ENCODE assay signal across 25 mouse cellular contexts in genomic region chr13:111294965-111295494, GRCm38 (mm10). TPM values are rescaled to one million over a fixed set of nuclear protein-coding genes. Genes with fewer than 3 reads are reported as not detected.
A peak's percentile ranks its signal among the peaks of the same experiment; 100 is the strongest.
DNase-seq lines count a peak whose midpoint lies in the region; ATAC-seq and TF ChIP-seq lines count a peak whose summit lies in the region.
"Had no signal": no experiment of that assay in that cellular context is flagged by ENCODE, and none has a peak within 500 bp of the region (broad histone marks: within the 10 kb centered on the region; RNA-seq: fewer than 3 reads in every experiment).

No protein-coding gene starts in this region.

- peaks cover 20 to 27% of the 10 kb centered on the region in 2 experiments for H3K4me1 ChIP-seq in heart, embryonic 14.5 days (ENCODE audit: control insufficient read depth in 2 of 2, insufficient read depth in 2 of 2, low read length in 2 of 2)
- peaks cover 6% of the 10 kb centered on the region for H3K4me1 ChIP-seq in heart, adult 2 months (ENCODE audit: control insufficient read depth, insufficient read depth, low read length)
- no peaks in the 10 kb centered on the region for H3K4me1 ChIP-seq in liver, embryonic 16.5 days (ENCODE audit: control insufficient read depth, low read depth, low read length)
- peaks cover 21% of the 10 kb centered on the region for H3K4me1 ChIP-seq in intestine, embryonic 16.5 days (ENCODE audit: control insufficient read depth, insufficient read depth, low read length)
- H3K4me1 ChIP-seq: liver, embryonic 15.5 days had no signal

- 40% methylated on average over 4 of the region's 4 CpGs for whole genome bisulfite sequencing in heart, embryonic 14.5 days
- 65% methylated on average over 4 of the region's 4 CpGs for WGBS in heart, adult 2 months
- 49% methylated on average over 4 of the region's 4 CpGs for WGBS in liver, embryonic 16.5 days (ENCODE audit: insufficient replicate concordance)
- 44% methylated on average over 4 of the region's 4 CpGs for WGBS in intestine, embryonic 16.5 days

- H3K79me2 ChIP-seq in heart, adult 2 months (replicated peaks; ENCODE audit: control insufficient read depth, insufficient read depth, low read length) = no peaks in the 10 kb centered on the region

- no peak overlapping the region for H3K4me3 ChIP-seq in heart, embryonic 14.5 days (ENCODE audit: control insufficient read depth in 1 of 2, insufficient read depth in 1 of 2, low read depth in 1 of 2, low read length in 2 of 2)
- H3K4me3 ChIP-seq in heart, adult 2 months = no peak overlapping the region
- no peak overlapping the region for H3K4me3 ChIP-seq in liver, embryonic 16.5 days (ENCODE audit: low read depth, low read length)
- H3K4me3 ChIP-seq in intestine, embryonic 16.5 days (ENCODE audit: low read length) = no peak overlapping the region
- H3K4me3 ChIP-seq in left cerebral cortex, adult 2 months = no peak overlapping the region
- H3K4me3 ChIP-seq: embryonic facial prominence, embryonic 13.5 days; forebrain, embryonic 15.5 days; liver, embryonic 15.5 days; neural tube, embryonic 13.5 days had no signal

- no peaks in the 10 kb centered on the region for H3K36me3 ChIP-seq in heart, embryonic 14.5 days (ENCODE audit: control insufficient read depth, insufficient read depth, low read length)
- H3K36me3 ChIP-seq in heart, adult 2 months (ENCODE audit: control insufficient read depth, insufficient read depth, low read length) = no peaks in the 10 kb centered on the region
- no peaks in the 10 kb centered on the region for H3K36me3 ChIP-seq in liver, embryonic 16.5 days (ENCODE audit: control insufficient read depth, insufficient read depth)
- no peaks in the 10 kb centered on the region for H3K36me3 ChIP-seq in intestine, embryonic 16.5 days (ENCODE audit: control insufficient read depth, insufficient read depth, low read length)
- H3K36me3 ChIP-seq: embryonic facial prominence, embryonic 13.5 days; forebrain, embryonic 15.5 days; liver, embryonic 15.5 days; neural tube, embryonic 13.5 days had no signal

- H3K27ac ChIP-seq in heart, embryonic 14.5 days (replicated peaks in 1 of 2; ENCODE audit: control insufficient read depth in 1 of 2, insufficient read depth in 1 of 2, low read depth in 2 of 2, low read length in 2 of 2) = peak overlapping the region; percentile 46 to 68; a peak in 3 of 4 replicates
- no peak overlapping the region for H3K27ac ChIP-seq in heart, adult 2 months
- H3K27ac ChIP-seq in liver, embryonic 16.5 days (ENCODE audit: low read length) = no peak overlapping the region
- no peak overlapping the region for H3K27ac ChIP-seq in intestine, embryonic 16.5 days (ENCODE audit: low read length)
- no peak overlapping the region for H3K27ac ChIP-seq in left cerebral cortex, adult 2 months
- H3K27ac ChIP-seq: embryonic facial prominence, embryonic 13.5 days; forebrain, embryonic 15.5 days; liver, embryonic 15.5 days; neural tube, embryonic 13.5 days had no signal

- intact Hi-C loops in heart, adult 2 months (cut with DNase I) = no loop called here
- intact Hi-C loops in left cerebral cortex, adult 2 months (cut with DNase I) = no loop called here

- no peak for TF ChIP-seq POLR2A in heart, adult 2 months (IDR thresholded peaks at IDR 0.05; ENCODE audit: insufficient read depth, low read depth, low read length)

- peak; percentile 1 for DNase-seq in embryo, embryonic 10 days (ENCODE audit: low spot score)
- no peak for DNase-seq in embryo, embryonic 10.5 days (ENCODE audit: low spot score)
- no peak for DNase-seq in heart, adult 2 months
- no peak for DNase-seq in liver
- no peak for DNase-seq in left cerebral cortex, adult 2 months (ENCODE audit: extremely low spot score in 1 of 2, low spot score in 2 of 2)
- DNase-seq: adrenal gland, adult 8-10 months; cerebellum, adult 9-10 months; gastrocnemius, postnatal 25 days; midbrain, embryonic 14.5 days; thymus, adult 2 months had no signal

- no peaks in the 10 kb centered on the region for H3K27me3 ChIP-seq in heart, embryonic 14.5 days (ENCODE audit: control insufficient read depth, insufficient read depth, low read length)
- no peaks in the 10 kb centered on the region for H3K27me3 ChIP-seq in heart, adult 2 months (ENCODE audit: control insufficient read depth, insufficient read depth, low read length)
- no peaks in the 10 kb centered on the region for H3K27me3 ChIP-seq in liver, embryonic 16.5 days (ENCODE audit: control insufficient read depth, insufficient read depth, low read depth, low read length)
- H3K27me3 ChIP-seq in intestine, embryonic 16.5 days (replicated peaks; ENCODE audit: control insufficient read depth, insufficient read depth, low read length) = no peaks in the 10 kb centered on the region
- H3K27me3 ChIP-seq: embryonic facial prominence, embryonic 13.5 days; forebrain, embryonic 15.5 days; liver, embryonic 15.5 days; neural tube, embryonic 13.5 days; Patski had no signal

- no peak for TF ChIP-seq CTCF in heart, adult 2 months (IDR thresholded peaks at IDR 0.05)
- TF ChIP-seq CTCF in left cerebral cortex, adult 2 months (IDR thresholded peaks at IDR 0.05) = no peak

- no peak overlapping the region for H3K9ac ChIP-seq in heart, embryonic 14.5 days (ENCODE audit: low read length)
- H3K9ac ChIP-seq in heart, adult 2 months (ENCODE audit: low read depth, low read length) = no peak overlapping the region
- no peak overlapping the region for H3K9ac ChIP-seq in liver, embryonic 16.5 days (ENCODE audit: low read depth, low read length)
- no peak overlapping the region for H3K9ac ChIP-seq in intestine, embryonic 16.5 days (ENCODE audit: low read depth, low read length)
- H3K9ac ChIP-seq: embryonic facial prominence, embryonic 13.5 days; forebrain, embryonic 15.5 days; liver, embryonic 15.5 days; neural tube, embryonic 13.5 days had no signal

- no peaks in the 10 kb centered on the region for H3K9me3 ChIP-seq in heart, embryonic 14.5 days (ENCODE audit: control insufficient read depth, low read length)
- H3K9me3 ChIP-seq in liver, embryonic 16.5 days (replicated peaks; ENCODE audit: control insufficient read depth, low read length) = no peaks in the 10 kb centered on the region
- H3K9me3 ChIP-seq in intestine, embryonic 16.5 days (ENCODE audit: control insufficient read depth, low read length) = no peaks in the 10 kb centered on the region
- H3K9me3 ChIP-seq: embryonic facial prominence, embryonic 13.5 days; forebrain, embryonic 15.5 days; liver, embryonic 15.5 days; neural tube, embryonic 13.5 days had no signal

- ATAC-seq in heart, embryonic 14.5 days (ENCODE audit: insufficient number of reproducible peaks, insufficient read depth, low FRiP score, low read depth) = no peak
- ATAC-seq in liver, embryonic 16.5 days (ENCODE audit: low read depth) = peak; percentile 62
- ATAC-seq in intestine, embryonic 16.5 days = peak; percentile 57
- ATAC-seq: forebrain, embryonic 15.5 days; Patski had no signal

- TF ChIP-seq EP300 in heart, adult 2 months (IDR thresholded peaks at IDR 0.05; ENCODE audit: insufficient read depth, low read depth, low read length) = no peak

- no peak overlapping the region for H3K4me2 ChIP-seq in heart, embryonic 14.5 days (ENCODE audit: low read length)
- H3K4me2 ChIP-seq in liver, embryonic 16.5 days (ENCODE audit: low read depth, low read length) = no peak overlapping the region
- H3K4me2 ChIP-seq in intestine, embryonic 16.5 days (ENCODE audit: low read depth, low read length) = no peak overlapping the region
- H3K4me2 ChIP-seq: embryonic facial prominence, embryonic 13.5 days; forebrain, embryonic 15.5 days; liver, embryonic 15.5 days; neural tube, embryonic 13.5 days had no signal

RNA-seq across cellular contexts. Expression of gene Actbl2, which starts 40.2 kb away (rescaled TPM):
- polyA plus RNA-seq in heart, embryonic 14.5 days (2014; fragmentation: Nextera tagmentation; extraction: Ambion mirVana) = not detected in 2 replicates
- total RNA-seq in heart, adult 2 months (2021) = not detected
- not detected in 2 replicates for polyA plus RNA-seq in heart, adult 2 months (2012; rRNA removed)
- polyA plus RNA-seq in liver, embryonic 16.5 days (2015; fragmentation: Nextera tagmentation; extraction: Ambion mirVana) = not detected in 2 replicates
- not detected in 2 replicates for polyA plus RNA-seq in intestine, embryonic 16.5 days (2015; fragmentation: Nextera tagmentation; extraction: Ambion mirVana)
- total RNA-seq in left cerebral cortex, adult 2 months (2021) = not detected
- total RNA-seq: adrenal gland, adult 8-10 months; common myeloid progenitor, adult 5-6 weeks; gastrocnemius, postnatal 25 days; layer of hippocampus, postnatal 10 days; megakaryocyte, adult 5-6 weeks had no signal
- polyA plus RNA-seq: embryonic facial prominence, embryonic 13.5 days; forebrain, embryonic 15.5 days; hindbrain, embryonic 11.5 days; kidney, embryonic 14.5 days; large intestine, adult 2 months; limb, embryonic 11.5 days; liver, embryonic 15.5 days; midbrain, embryonic 14.5 days; neural tube, embryonic 13.5 days; Patski; thymus, adult 2 months had no signal

Comparison
In these comparisons a context has a peak if more than half of its experiments do, and no peak if none do; other contexts are left out.
1. H3K27ac ChIP-seq: peak in heart, embryonic 14.5 days (2 of 2); none in heart, adult 2 months (single experiment), liver, embryonic 16.5 days (single experiment), intestine, embryonic 16.5 days (single experiment) and left cerebral cortex, adult 2 months (single experiment).